8 mouse cellular contexts compared by ENCODE assay signal in the genomic region with DNA sequence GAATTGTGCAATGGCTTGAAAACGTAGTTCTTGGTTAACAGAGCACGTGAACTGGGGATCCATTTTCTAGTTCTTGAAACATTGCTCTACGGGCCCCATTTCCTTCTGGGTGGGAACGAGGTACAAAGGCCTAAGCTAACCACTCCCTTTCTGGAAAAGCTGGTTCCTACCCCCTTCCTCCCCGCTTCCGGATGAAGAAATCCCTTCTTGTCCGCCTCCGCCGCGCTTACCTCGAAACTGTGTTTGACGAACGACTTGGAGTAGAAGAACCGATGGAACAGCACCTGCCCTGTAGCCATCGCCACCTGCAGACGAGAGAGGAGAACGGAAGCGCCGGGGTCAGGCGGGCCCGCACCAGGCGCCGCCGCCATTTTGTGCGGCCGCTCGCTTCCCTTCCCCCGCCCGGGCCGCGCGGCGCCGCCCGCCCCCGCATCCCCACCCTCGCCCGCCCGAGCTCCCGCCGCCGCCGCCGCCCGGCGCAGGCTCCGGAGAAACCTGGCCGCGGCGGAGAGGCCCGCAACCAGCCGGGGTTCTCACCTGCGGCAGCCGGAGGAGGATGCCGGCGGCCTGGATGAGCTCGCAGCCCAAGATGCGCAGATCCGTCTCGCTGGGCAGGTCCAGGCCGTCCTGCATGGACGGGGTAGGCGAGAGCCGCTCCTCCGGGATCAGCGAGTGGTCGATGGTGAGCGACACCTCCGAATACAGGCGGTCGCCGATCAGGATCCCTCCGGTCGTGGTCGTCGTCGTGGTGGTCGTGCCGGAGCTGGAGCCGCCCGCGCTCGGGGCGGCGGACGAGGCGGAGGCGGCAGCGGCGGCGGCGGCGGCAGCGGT. TPM values are rescaled to one million over a fixed set of nuclear protein-coding genes. Genes with fewer than 3 reads are reported as not detected.
DNase-seq lines count a peak whose midpoint lies in the region; ATAC-seq and TF ChIP-seq lines count a peak whose summit lies in the region.

No protein-coding gene starts in this region.

- H3K36me3 ChIP-seq in heart, embryonic 14.5 days (ENCODE audit: control insufficient read depth, insufficient read depth, low read length), result peaks cover 42% of the 10 kb centered on the region
- peaks cover 30% of the 10 kb centered on the region for H3K36me3 ChIP-seq in liver, embryonic 16.5 days (ENCODE audit: control insufficient read depth, insufficient read depth)
- peaks cover 3% of the 10 kb centered on the region for H3K36me3 ChIP-seq in neural tube, embryonic 11.5 days (ENCODE audit: control insufficient read depth, insufficient read depth, low read length)
- peaks cover 6% of the 10 kb centered on the region for H3K36me3 ChIP-seq in testis, adult 2 months (ENCODE audit: control insufficient read depth, insufficient read depth, low read length)

- DNase-seq in brain, adult 2 months (ENCODE audit: low read depth, low spot score), result peak; percentile 84
- peak; percentile 80 for DNase-seq in kidney, postnatal 10 days
- DNase-seq in neural tube, embryonic 11.5 days (ENCODE audit: low spot score), result peak; percentile 79

- no peak for TF ChIP-seq POLR2A in testis, adult 2 months (IDR thresholded peaks at IDR 0.05; ENCODE audit: control insufficient read depth, low read depth, low read length)

- H3K27me3 ChIP-seq in heart, embryonic 14.5 days (ENCODE audit: control insufficient read depth, insufficient read depth, low read length), result no peaks in the 10 kb centered on the region
- no peaks in the 10 kb centered on the region for H3K27me3 ChIP-seq in liver, embryonic 16.5 days (ENCODE audit: control insufficient read depth, insufficient read depth, low read depth, low read length)
- H3K27me3 ChIP-seq in neural tube, embryonic 11.5 days (ENCODE audit: control insufficient read depth, insufficient read depth, low read length), result no peaks in the 10 kb centered on the region
- H3K27me3 ChIP-seq in testis, adult 2 months (ENCODE audit: control insufficient read depth, insufficient read depth, low read length), result no peaks in the 10 kb centered on the region

- H3K4me1 ChIP-seq in heart, embryonic 14.5 days (ENCODE audit: control insufficient read depth in 2 of 2, insufficient read depth in 2 of 2, low read length in 2 of 2), result peaks cover 0 to 34% of the 10 kb centered on the region in 2 experiments; a peak in 2 of 4 replicates
- peaks cover 54% of the 10 kb centered on the region for H3K4me1 ChIP-seq in liver, embryonic 16.5 days (ENCODE audit: control insufficient read depth, low read depth, low read length)
- peaks cover 17% of the 10 kb centered on the region for H3K4me1 ChIP-seq in neural tube, embryonic 11.5 days (ENCODE audit: control insufficient read depth, insufficient read depth, low read length)
- no peaks in the 10 kb centered on the region for H3K4me1 ChIP-seq in testis, adult 2 months (ENCODE audit: control insufficient read depth, insufficient read depth, low read length)

- peak overlapping the region; percentile 88 to 100 for H3K4me3 ChIP-seq in heart, embryonic 14.5 days (ENCODE audit: control insufficient read depth in 1 of 2, insufficient read depth in 1 of 2, low read depth in 1 of 2, low read length in 2 of 2)
- H3K4me3 ChIP-seq in liver, embryonic 16.5 days (ENCODE audit: low read depth, low read length), result peak overlapping the region; percentile 100
- H3K4me3 ChIP-seq in neural tube, embryonic 11.5 days (ENCODE audit: low read depth, low read length), result peak overlapping the region; percentile 100
- peak overlapping the region; percentile 98 for H3K4me3 ChIP-seq in testis, adult 2 months (ENCODE audit: control insufficient read depth, low read depth, low read length)

- no peaks in the 10 kb centered on the region for H3K9me3 ChIP-seq in heart, embryonic 14.5 days (ENCODE audit: control insufficient read depth, low read length)
- H3K9me3 ChIP-seq in liver, embryonic 16.5 days (replicated peaks; ENCODE audit: control insufficient read depth, low read length), result no peaks in the 10 kb centered on the region
- no peaks in the 10 kb centered on the region for H3K9me3 ChIP-seq in neural tube, embryonic 11.5 days (ENCODE audit: control insufficient read depth, low read length)

- H3K27ac ChIP-seq in heart, embryonic 14.5 days (replicated peaks in 1 of 2; ENCODE audit: control insufficient read depth in 1 of 2, insufficient read depth in 1 of 2, low read depth in 2 of 2, low read length in 2 of 2), result peak overlapping the region; percentile 98 to 100
- peak overlapping the region; percentile 99 for H3K27ac ChIP-seq in liver, embryonic 16.5 days (ENCODE audit: low read length)
- H3K27ac ChIP-seq in neural tube, embryonic 11.5 days (ENCODE audit: low read depth, low read length), result peak overlapping the region; percentile 99
- H3K27ac ChIP-seq in testis, adult 2 months (ENCODE audit: control insufficient read depth, insufficient read depth, low read depth, low read length), result peak overlapping the region; percentile 97

- peak overlapping the region; percentile 100 for H3K9ac ChIP-seq in heart, embryonic 14.5 days (ENCODE audit: low read length)
- H3K9ac ChIP-seq in liver, embryonic 16.5 days (ENCODE audit: low read depth, low read length), result peak overlapping the region; percentile 100
- H3K9ac ChIP-seq in neural tube, embryonic 11.5 days (ENCODE audit: low read length), result peak overlapping the region; percentile 100

- peak overlapping the region; percentile 88 for H3K4me2 ChIP-seq in heart, embryonic 14.5 days (ENCODE audit: low read length)
- peak overlapping the region; percentile 76 for H3K4me2 ChIP-seq in liver, embryonic 16.5 days (ENCODE audit: low read depth, low read length)
- H3K4me2 ChIP-seq in neural tube, embryonic 11.5 days (ENCODE audit: low read depth), result peak overlapping the region; percentile 68

- no peak for TF ChIP-seq CTCF in testis, adult 2 months (IDR thresholded peaks at IDR 0.05; ENCODE audit: control insufficient read depth, insufficient read depth, insufficient replicate concordance, low read depth, low read length)

- under 1% methylated on average over 63 of the region's 94 CpGs for WGBS in heart, embryonic 14.5 days
- under 1% methylated on average over 64 of the region's 94 CpGs for WGBS in liver, embryonic 16.5 days (ENCODE audit: insufficient replicate concordance)
- under 1% methylated on average over 76 of the region's 94 CpGs for WGBS in neural tube, embryonic 11.5 days

- peak; percentile 48 for ATAC-seq in CD4-positive, CD25-positive, alpha-beta regulatory T cell, adult 4 months
- ATAC-seq in erythroid progenitor cell, adult 5-6 weeks (replicated peaks; ENCODE audit: low FRiP score, poor library complexity, severe bottlenecking), result peak; percentile 76
- peak; percentile 71 for ATAC-seq in heart, embryonic 14.5 days (ENCODE audit: insufficient number of reproducible peaks, insufficient read depth, low FRiP score, low read depth)
- ATAC-seq in liver, embryonic 16.5 days (ENCODE audit: low read depth), result peak; percentile 74
- peak; percentile 73 for ATAC-seq in neural tube, embryonic 11.5 days (ENCODE audit: insufficient read depth, low FRiP score, low TSS enrichment)

RNA-seq across cellular contexts. Expression of a gene that starts 0.6 kb away (rescaled TPM):
- 10 to 100 TPM; 49.5 to 88.6 TPM for polyA plus RNA-seq in CD4-positive, CD25-positive, alpha-beta regulatory T cell, adult 4 months (2017; shearing (Covaris generic))
- total RNA-seq in erythroid progenitor cell, adult 5-6 weeks (2015; ENCODE audit: low replicate concordance), result 158 and 173 TPM in 2 replicates
- total RNA-seq in erythroid progenitor cell, adult 5-6 weeks (2017; ENCODE audit: low replicate concordance), result 199 and 276 TPM in 2 replicates
- polyA plus RNA-seq in heart, embryonic 14.5 days (2014; fragmentation: Nextera tagmentation; extraction: Ambion mirVana), result 76.4 and 77.4 TPM in 2 replicates
- polyA plus RNA-seq in liver, embryonic 16.5 days (2015; fragmentation: Nextera tagmentation; extraction: Ambion mirVana), result 46.1 and 47.0 TPM in 2 replicates
- 126 and 128 TPM in 2 replicates for polyA plus RNA-seq in neural tube, embryonic 11.5 days (2014; fragmentation: Nextera tagmentation; extraction: Ambion mirVana)
- 30.3 and 30.5 TPM in 2 replicates for polyA plus RNA-seq in testis, adult 2 months (2012; rRNA removed)

Comparison
In these comparisons a context has a peak if more than half of its experiments do, and no peak if none do; other contexts are left out.
1. Peak in every context shown above with its lines: DNase-seq, ATAC-seq, H3K4me3 ChIP-seq and H3K27ac ChIP-seq.